Mouse (Mus musculus): ENCODE results near the gene Utp4. TPM values are rescaled to one million over a fixed set of nuclear protein-coding genes. Genes with fewer than 3 reads are reported as not detected.

The Utp4 gene
- total and polyA plus RNA-seq, 3 experiments: 17.8 to 22.3 (median 21.3) TPM

DNA sequence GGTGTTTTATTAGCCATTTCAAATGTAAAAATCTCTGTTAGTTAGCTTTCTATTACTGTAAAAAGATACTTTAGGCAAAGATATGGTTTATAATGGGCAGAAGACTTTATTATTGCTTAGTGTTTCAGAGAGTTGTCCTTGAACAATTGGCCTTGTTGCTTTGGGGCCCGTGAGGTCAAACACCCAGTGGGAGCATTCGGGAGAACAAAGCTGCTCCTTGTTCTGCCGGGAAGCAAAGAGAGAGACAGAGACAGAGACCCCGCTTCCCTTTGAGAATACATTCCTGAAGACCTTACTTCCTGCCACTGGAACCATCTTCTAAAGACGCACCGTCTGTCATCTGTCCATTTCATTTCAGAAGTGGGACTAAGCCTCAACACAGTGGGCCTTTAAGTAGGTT lies 69.9 kb downstream of the Utp4 start:
- Histone ChIP-seq H3K27me3 (ENCODE audit: control insufficient read depth, insufficient read depth, low read length) (no peaks in the 10 kb centered on the region), H3K9ac (ENCODE audit: low read depth, low read length) (no peak overlapping the region), H3K36me3 (ENCODE audit: control insufficient read depth, insufficient read depth, low read length) (peaks cover 7% of the 10 kb centered on the region), H3K79me2 (replicated peaks; ENCODE audit: control insufficient read depth, insufficient read depth, low read length) (peaks cover 6% of the 10 kb centered on the region), H3K4me3 (no peak overlapping the region), H3K4me1 (ENCODE audit: control insufficient read depth, insufficient read depth, low read length) (peaks cover 7% of the 10 kb centered on the region), H3K27ac (no peak overlapping the region)
- WGBS: 43% methylated on average over 6 of the region's 6 CpGs
- no peak for TF ChIP-seq CTCF (IDR thresholded peaks at IDR 0.05)
- TF ChIP-seq POLR2A (IDR thresholded peaks at IDR 0.05; ENCODE audit: insufficient read depth, low read depth, low read length): no peak
- no peak for TF ChIP-seq EP300 (IDR thresholded peaks at IDR 0.05; ENCODE audit: insufficient read depth, low read depth, low read length)
- intact Hi-C loops (cut with DNase I): no loop called here
- DNase-seq: no peak

DNA sequence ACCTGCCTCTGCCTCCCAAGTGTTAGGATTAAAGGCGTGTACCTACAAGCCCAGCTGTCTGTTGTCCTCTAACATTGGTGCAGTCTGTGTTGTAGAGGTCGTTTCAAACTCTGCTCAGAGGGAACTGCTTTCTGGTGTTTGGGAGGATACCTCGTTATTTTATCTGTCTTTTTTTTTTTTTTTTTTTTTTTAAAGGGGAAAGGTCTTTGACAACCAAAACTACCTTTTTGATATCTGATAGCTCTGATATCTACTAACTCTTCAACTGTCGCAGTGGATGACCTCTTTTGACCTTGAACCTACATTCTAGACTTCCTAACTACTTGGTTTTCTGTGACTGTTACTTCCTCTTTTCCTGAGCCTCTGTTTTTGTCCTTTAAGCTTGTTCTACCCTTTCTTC lies 71.1 kb downstream of the Utp4 start:
- Histone ChIP-seq H3K36me3 (ENCODE audit: control insufficient read depth, insufficient read depth, low read length) (peaks cover 7% of the 10 kb centered on the region), H3K27ac (no peak overlapping the region), H3K27me3 (ENCODE audit: control insufficient read depth, insufficient read depth, low read length) (no peaks in the 10 kb centered on the region), H3K4me1 (ENCODE audit: control insufficient read depth, insufficient read depth, low read length) (peaks cover 6% of the 10 kb centered on the region), H3K79me2 (replicated peaks; ENCODE audit: control insufficient read depth, insufficient read depth, low read length) (peaks cover 6% of the 10 kb centered on the region), H3K9ac (ENCODE audit: low read depth, low read length) (no peak overlapping the region), H3K4me3 (no peak overlapping the region)
- no peak for DNase-seq
- intact Hi-C loops (cut with DNase I): no loop called here
- 42% methylated on average over 4 of the region's 4 CpGs for WGBS
- TF ChIP-seq EP300 (IDR thresholded peaks at IDR 0.05; ENCODE audit: insufficient read depth, low read depth, low read length) (no peak), CTCF (IDR thresholded peaks at IDR 0.05) (no peak), POLR2A (IDR thresholded peaks at IDR 0.05; ENCODE audit: insufficient read depth, low read depth, low read length) (no peak)

DNA sequence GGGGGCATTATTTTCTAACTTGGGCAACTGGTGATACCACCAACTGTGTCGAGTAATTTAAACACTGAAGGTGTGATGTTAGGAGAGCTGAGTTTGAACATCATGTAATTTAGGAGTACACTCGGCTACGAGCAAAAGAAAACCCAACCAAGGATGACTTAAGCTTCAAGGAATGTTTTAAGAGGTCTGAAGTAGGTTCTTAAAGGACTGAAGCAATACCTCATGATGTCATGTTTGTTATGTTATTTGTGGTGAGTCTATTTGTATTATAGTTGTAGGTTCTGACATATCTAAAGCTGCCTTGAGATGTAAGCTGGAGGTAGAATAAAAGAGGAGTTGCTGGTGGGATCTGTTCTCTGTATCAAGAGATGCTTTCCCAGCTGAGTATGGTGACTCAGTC lies 76.5 kb downstream of the Utp4 start:
- Histone ChIP-seq H3K27me3 (ENCODE audit: control insufficient read depth, insufficient read depth, low read length) (no peaks in the 10 kb centered on the region), H3K27ac (no peak overlapping the region), H3K4me1 (ENCODE audit: control insufficient read depth, insufficient read depth, low read length) (peaks cover 11% of the 10 kb centered on the region), H3K36me3 (ENCODE audit: control insufficient read depth, insufficient read depth, low read length) (peaks cover 5% of the 10 kb centered on the region), H3K4me3 (no peak overlapping the region), H3K79me2 (replicated peaks; ENCODE audit: control insufficient read depth, insufficient read depth, low read length) (peaks cover 3% of the 10 kb centered on the region), H3K9ac (ENCODE audit: low read depth, low read length) (no peak overlapping the region)
- intact Hi-C loops (cut with DNase I): no loop called here
- TF ChIP-seq CTCF (IDR thresholded peaks at IDR 0.05): no peak
- TF ChIP-seq EP300 (IDR thresholded peaks at IDR 0.05; ENCODE audit: insufficient read depth, low read depth, low read length): no peak
- no peak for TF ChIP-seq POLR2A (IDR thresholded peaks at IDR 0.05; ENCODE audit: insufficient read depth, low read depth, low read length)
- no peak for DNase-seq
- 80% methylated on average over 3 of the region's 3 CpGs for WGBS

DNA sequence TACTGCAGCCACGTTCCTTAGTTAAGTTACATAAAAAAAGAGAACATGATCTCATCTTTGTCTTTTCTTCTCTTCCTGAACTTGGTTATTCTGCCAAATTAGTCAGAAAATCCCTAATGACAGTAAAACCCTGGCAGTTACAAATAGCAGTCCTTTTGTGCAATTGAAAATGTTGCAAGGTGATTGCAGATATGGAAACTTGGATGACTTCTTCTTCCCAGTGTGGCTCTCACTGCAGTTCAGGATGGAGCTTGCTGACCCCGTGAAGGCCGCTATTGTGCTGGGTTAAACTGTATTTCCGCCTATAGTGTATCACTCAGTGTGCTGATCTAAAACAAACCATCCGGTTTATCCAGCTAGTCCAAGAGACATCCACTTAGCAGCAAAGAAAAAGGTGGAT lies 78.5 kb downstream of the Utp4 start:
- peak in 1 of 2 experiments; percentile 50 for DNase-seq
- peak overlapping the region; percentile 69 for H3K27ac ChIP-seq
- no peaks in the 10 kb centered on the region for H3K27me3 ChIP-seq (ENCODE audit: control insufficient read depth, insufficient read depth, low read length)
- H3K79me2 ChIP-seq (replicated peaks; ENCODE audit: control insufficient read depth, insufficient read depth, low read length): no peaks in the 10 kb centered on the region; the same call in 1 of the 2 replicates
- H3K36me3 ChIP-seq (ENCODE audit: control insufficient read depth, insufficient read depth, low read length): peaks cover 5% of the 10 kb centered on the region
- WGBS: 27% methylated on average over 5 of the region's 5 CpGs
- H3K9ac ChIP-seq (ENCODE audit: low read depth, low read length): no peak overlapping the region
- H3K4me1 ChIP-seq (ENCODE audit: control insufficient read depth, insufficient read depth, low read length): peaks cover 12% of the 10 kb centered on the region
- H3K4me3 ChIP-seq: no peak overlapping the region
- intact Hi-C loops (cut with DNase I): loop anchor here (2.0 kb wide), 1 partner anchor 37 kb away; the partner anchor contains the start of gene Sntb2
- TF ChIP-seq POLR2A (IDR thresholded peaks at IDR 0.05; ENCODE audit: insufficient read depth, low read depth, low read length) (no peak), CTCF (IDR thresholded peaks at IDR 0.05) (no peak), EP300 (IDR thresholded peaks at IDR 0.05; ENCODE audit: insufficient read depth, low read depth, low read length) (peak; percentile 64; the same call in 1 of the 2 replicates)

Other genes starting within 250 kb of the Utp4 start
- 10 to 100 TPM; 10.2 to 10.5 TPM for gene Tango6, start 210.6 kb upstream of the Utp4 start, total RNA-seq (2021)
- 5.2 and 7.7 TPM in 2 replicates for gene Tango6, start 210.6 kb upstream of the Utp4 start, polyA plus RNA-seq (2012; rRNA removed)
- under 1 TPM; 0.66 to 0.70 TPM for gene Has3, start 23.4 kb upstream of the Utp4 start, total RNA-seq (2021)
- 1.1 and 3.7 TPM in 2 replicates for gene Has3, start 23.4 kb upstream of the Utp4 start, polyA plus RNA-seq (2012; rRNA removed)
- gene Sntb2, start 42.1 kb downstream of the Utp4 start, total RNA-seq (2021): 10 to 100 TPM; 10.0 to 10.7 TPM
- gene Sntb2, start 42.1 kb downstream of the Utp4 start, polyA plus RNA-seq (2012; rRNA removed): 4.5 and 8.8 TPM in 2 replicates
- gene Vps4a, start 137.6 kb downstream of the Utp4 start, total RNA-seq (2021): 10 to 100 TPM; 57.1 to 58.3 TPM
- gene Vps4a, start 137.6 kb downstream of the Utp4 start, polyA plus RNA-seq (2012; rRNA removed): 32.3 and 53.6 TPM in 2 replicates
- 10 to 100 TPM; 60.6 to 64.8 TPM for gene Pdf, start 155.0 kb downstream of the Utp4 start, total RNA-seq (2021)
- gene Pdf, start 155.0 kb downstream of the Utp4 start, polyA plus RNA-seq (2012; rRNA removed): 56.0 and 68.7 TPM in 2 replicates
- gene Cog8, start 163.1 kb downstream of the Utp4 start, total RNA-seq (2021): 10 to 100 TPM; 17.9 to 18.7 TPM
- 17.2 and 26.5 TPM in 2 replicates for gene Cog8, start 163.1 kb downstream of the Utp4 start, polyA plus RNA-seq (2012; rRNA removed)
- 10 to 100 TPM; 19.4 to 27.3 TPM for gene Nip7, start 163.2 kb downstream of the Utp4 start, total RNA-seq (2021)
- 19.7 and 27.9 TPM in 2 replicates for gene Nip7, start 163.2 kb downstream of the Utp4 start, polyA plus RNA-seq (2012; rRNA removed)
- not detected for gene Tmed6, start 172.0 kb downstream of the Utp4 start, total RNA-seq (2021)
- not detected in 2 replicates for gene Tmed6, start 172.0 kb downstream of the Utp4 start, polyA plus RNA-seq (2012; rRNA removed)
- 10 to 100 TPM; 11.1 to 11.2 TPM for gene Terf2, start 202.9 kb downstream of the Utp4 start, total RNA-seq (2021)
- 6.0 and 8.9 TPM in 2 replicates for gene Terf2, start 202.9 kb downstream of the Utp4 start, polyA plus RNA-seq (2012; rRNA removed)

Data from heart, adult 2 months (tissue).